Comparison of ENCODE assay signal across 26 mouse cellular contexts in the genomic region with DNA sequence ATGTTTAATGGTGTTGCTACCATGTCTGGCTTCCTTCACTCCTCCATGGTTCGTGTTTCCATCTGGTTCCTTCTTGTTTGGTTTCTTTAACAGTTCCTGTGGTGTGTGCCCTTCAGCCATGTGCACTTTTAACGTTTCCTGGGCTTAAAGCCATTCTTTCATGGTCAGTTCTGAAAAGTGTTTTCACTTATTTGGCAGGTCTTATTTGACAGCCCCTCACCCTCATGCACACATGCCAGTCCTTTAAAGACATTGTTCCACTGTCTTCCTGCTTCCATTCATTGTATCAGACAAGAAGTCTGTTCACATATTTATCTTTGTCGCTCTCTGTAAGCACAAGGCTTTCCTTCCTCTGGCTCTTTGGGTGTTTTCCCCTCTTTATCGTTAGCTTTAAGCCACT.
DNase-seq lines count a peak whose midpoint lies in the region; ATAC-seq and TF ChIP-seq lines count a peak whose summit lies in the region.
"Had no signal": no experiment of that assay in that cellular context is flagged by ENCODE, and none has a peak within 500 bp of the region (broad histone marks: within the 10 kb centered on the region; RNA-seq: fewer than 3 reads in every experiment).

No protein-coding gene starts in this region.

- no peak overlapping the region for H3K9ac ChIP-seq in heart, embryonic 14.5 days (ENCODE audit: low read length)
- H3K9ac ChIP-seq in lung, embryonic 15.5 days: no peak overlapping the region
- no peak overlapping the region for H3K9ac ChIP-seq in limb, embryonic 15.5 days
- H3K9ac ChIP-seq in liver, embryonic 12.5 days: no peak overlapping the region
- H3K9ac ChIP-seq: embryonic facial prominence, embryonic 15.5 days; heart, embryonic 15.5 days; hindbrain, embryonic 13.5 days had no signal

- TF ChIP-seq POLR2A in bone marrow macrophage, adult 2 months (IDR thresholded peaks at IDR 0.05; ENCODE audit: borderline replicate concordance, low read depth, low read length): no peak

- ATAC-seq in heart, embryonic 14.5 days (ENCODE audit: insufficient number of reproducible peaks, insufficient read depth, low FRiP score, low read depth): peak; percentile 21; the same call in 1 of the 2 replicates
- ATAC-seq in lung, embryonic 15.5 days (ENCODE audit: borderline replicate concordance, extremely low read depth, low FRiP score, low TSS enrichment): no peak
- no peak for ATAC-seq in limb, embryonic 15.5 days (ENCODE audit: insufficient number of reproducible peaks, low FRiP score, low TSS enrichment, low read depth)
- ATAC-seq in liver, embryonic 12.5 days: no peak
- ATAC-seq: activated CD4-positive, CD25-positive, alpha-beta regulatory T cell, adult 4 months; forebrain, embryonic 14.5 days; hindbrain, postnatal 0 days; Patski had no signal

- no peaks in the 10 kb centered on the region for H3K9me3 ChIP-seq in heart, embryonic 14.5 days (ENCODE audit: control insufficient read depth, low read length)
- no peaks in the 10 kb centered on the region for H3K9me3 ChIP-seq in lung, embryonic 15.5 days
- no peaks in the 10 kb centered on the region for H3K9me3 ChIP-seq in limb, embryonic 15.5 days
- H3K9me3 ChIP-seq in liver, embryonic 12.5 days (replicated peaks): no peaks in the 10 kb centered on the region
- H3K9me3 ChIP-seq: embryonic facial prominence, embryonic 15.5 days; forebrain, embryonic 10.5 days; heart, embryonic 15.5 days; hindbrain, embryonic 13.5 days had no signal

- H3K27me3 ChIP-seq in heart, embryonic 14.5 days (ENCODE audit: control insufficient read depth, insufficient read depth, low read length): no peaks in the 10 kb centered on the region
- no peaks in the 10 kb centered on the region for H3K27me3 ChIP-seq in lung, embryonic 15.5 days
- no peaks in the 10 kb centered on the region for H3K27me3 ChIP-seq in limb, embryonic 15.5 days
- H3K27me3 ChIP-seq in liver, embryonic 12.5 days (replicated peaks): no peaks in the 10 kb centered on the region
- H3K27me3 ChIP-seq: CH12.LX; embryonic facial prominence, embryonic 15.5 days; heart, embryonic 15.5 days; hindbrain, embryonic 13.5 days; Patski had no signal

- no peak overlapping the region for H3K4me2 ChIP-seq in heart, embryonic 14.5 days (ENCODE audit: low read length)
- no peak overlapping the region for H3K4me2 ChIP-seq in lung, embryonic 15.5 days
- H3K4me2 ChIP-seq in limb, embryonic 15.5 days: no peak overlapping the region
- H3K4me2 ChIP-seq in liver, embryonic 12.5 days: no peak overlapping the region
- H3K4me2 ChIP-seq: embryonic facial prominence, embryonic 15.5 days; heart, embryonic 15.5 days; hindbrain, embryonic 13.5 days had no signal

- WGBS in heart, embryonic 14.5 days: 67% methylated on average over 4 of the region's 4 CpGs
- WGBS in lung, embryonic 15.5 days: 55% methylated on average over 4 of the region's 4 CpGs
- WGBS in limb, embryonic 15.5 days: 33% methylated on average over 4 of the region's 4 CpGs
- WGBS in liver, embryonic 12.5 days (ENCODE audit: insufficient replicate concordance): 51% methylated on average over 4 of the region's 4 CpGs

- H3K4me3 ChIP-seq in heart, embryonic 14.5 days (ENCODE audit: control insufficient read depth in 1 of 2, insufficient read depth in 1 of 2, low read depth in 1 of 2, low read length in 2 of 2): no peak overlapping the region
- no peak overlapping the region for H3K4me3 ChIP-seq in lung, embryonic 15.5 days
- H3K4me3 ChIP-seq in bone marrow macrophage, adult 2 months (ENCODE audit: insufficient read depth, low read length): no peak overlapping the region
- H3K4me3 ChIP-seq in limb, embryonic 15.5 days: no peak overlapping the region
- H3K4me3 ChIP-seq in liver, embryonic 12.5 days: no peak overlapping the region
- H3K4me3 ChIP-seq: embryonic facial prominence, embryonic 15.5 days; erythroblast, embryonic 14.5 days; forebrain, embryonic 10.5 days; gastrocnemius, adult 2 months; heart, embryonic 15.5 days; hindbrain, embryonic 13.5 days had no signal

- no peak for DNase-seq in heart, adult 9 months (ENCODE audit: low spot score in 2 of 2)
- DNase-seq in lung, postnatal 14 days: no peak
- DNase-seq: adrenal gland, adult 2 months; adrenal gland, postnatal 25 days; cerebellum, adult 2 months; cerebellum, postnatal 10 days; embryo, embryonic 11 days; gastrocnemius, adult 2 months; gastrocnemius, postnatal 25 days; heart, adult 18-20 months; heart, postnatal 14 days had no signal

- no peak for TF ChIP-seq CTCF in bone marrow macrophage, adult 2 months (IDR thresholded peaks at IDR 0.05; ENCODE audit: low read depth, low read length)

- no peaks in the 10 kb centered on the region for H3K36me3 ChIP-seq in heart, embryonic 14.5 days (ENCODE audit: control insufficient read depth, insufficient read depth, low read length)
- H3K36me3 ChIP-seq in lung, embryonic 15.5 days: no peaks in the 10 kb centered on the region
- H3K36me3 ChIP-seq in limb, embryonic 15.5 days: no peaks in the 10 kb centered on the region
- H3K36me3 ChIP-seq in liver, embryonic 12.5 days: no peaks in the 10 kb centered on the region
- H3K36me3 ChIP-seq: embryonic facial prominence, embryonic 15.5 days; forebrain, embryonic 10.5 days; heart, embryonic 15.5 days; hindbrain, embryonic 13.5 days had no signal

- no peaks in the 10 kb centered on the region for H3K4me1 ChIP-seq in heart, embryonic 14.5 days (ENCODE audit: control insufficient read depth in 2 of 2, insufficient read depth in 2 of 2, low read length in 2 of 2)
- no peaks in the 10 kb centered on the region for H3K4me1 ChIP-seq in lung, embryonic 15.5 days
- H3K4me1 ChIP-seq in bone marrow macrophage, adult 2 months (ENCODE audit: control insufficient read depth, insufficient read depth, low read length): peaks cover 28% of the 10 kb centered on the region
- 0 out of 2 replicates have a peak, but pooled peaks cover 7% of the 10 kb centered on the region for H3K4me1 ChIP-seq in limb, embryonic 15.5 days
- no peaks in the 10 kb centered on the region for H3K4me1 ChIP-seq in liver, embryonic 12.5 days
- H3K4me1 ChIP-seq: embryonic facial prominence, embryonic 15.5 days; forebrain, embryonic 10.5 days; heart, embryonic 15.5 days; hindbrain, embryonic 13.5 days had no signal

- H3K27ac ChIP-seq in heart, embryonic 14.5 days (replicated peaks in 1 of 2; ENCODE audit: control insufficient read depth in 1 of 2, insufficient read depth in 1 of 2, low read depth in 2 of 2, low read length in 2 of 2): no peak overlapping the region
- H3K27ac ChIP-seq in lung, embryonic 15.5 days: peak overlapping the region; percentile 50; the same call in 1 of the 2 replicates
- H3K27ac ChIP-seq in bone marrow macrophage, adult 2 months (ENCODE audit: insufficient read depth, low read depth, low read length): peak overlapping the region; percentile 54
- peak overlapping the region; percentile 65 for H3K27ac ChIP-seq in limb, embryonic 15.5 days
- H3K27ac ChIP-seq in liver, embryonic 12.5 days: no peak overlapping the region
- H3K27ac ChIP-seq: embryonic facial prominence, embryonic 15.5 days; forebrain, embryonic 10.5 days; gastrocnemius, adult 2 months; heart, embryonic 15.5 days; hindbrain, embryonic 13.5 days; hindbrain, postnatal 0 days had no signal

Comparison
In these comparisons a context has a peak if more than half of its experiments do, and no peak if none do; other contexts are left out.
1. H3K27ac ChIP-seq: peak in lung, embryonic 15.5 days (single experiment), bone marrow macrophage, adult 2 months (single experiment) and limb, embryonic 15.5 days (single experiment); none in heart, embryonic 14.5 days (0 of 2) and liver, embryonic 12.5 days (single experiment).